Comparison of ENCODE assay signal across 15 mouse cellular contexts in the genomic region with DNA sequence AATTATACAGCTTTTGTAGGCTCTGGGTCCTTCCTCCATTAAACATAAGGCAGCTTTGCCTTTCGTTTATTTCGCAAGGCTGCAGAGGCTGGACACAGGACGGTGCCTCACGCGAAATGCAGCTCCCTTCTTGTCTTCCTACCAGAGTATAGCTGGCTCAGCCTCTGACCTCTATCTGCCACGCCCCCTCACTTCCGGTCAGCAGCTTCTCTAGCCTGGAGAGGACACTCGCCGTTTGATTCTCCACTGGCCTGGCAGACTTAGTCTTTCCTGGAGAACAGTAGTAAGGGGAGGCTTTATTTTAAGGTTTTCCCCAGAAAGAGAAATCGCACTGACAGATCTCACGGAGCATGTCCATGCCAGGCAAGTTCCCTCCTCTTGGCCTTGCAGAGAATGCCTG.
DNase-seq lines count a peak whose midpoint lies in the region; TF ChIP-seq lines count a peak whose summit lies in the region.
"Had no signal": no experiment of that assay in that cellular context is flagged by ENCODE, and none has a peak within 500 bp of the region (broad histone marks: within the 10 kb centered on the region; RNA-seq: fewer than 3 reads in every experiment).

No protein-coding gene starts in this region.

- intact Hi-C loops in left cerebral cortex, postnatal 25 days (cut with DNase I), result loop anchor here (10.0 kb wide), 1 partner anchor 628 kb away; no protein-coding TSS in a partner anchor

- DNase-seq in adrenal gland, postnatal 25 days, result peak; percentile 12
- DNase-seq in adrenal gland, adult 2 months, result no peak
- DNase-seq in kidney, adult 2 months, result peak; percentile 25
- no peak for DNase-seq in kidney, adult 18-20 months
- peak; percentile 36 for DNase-seq in embryo, embryonic 10.5 days (ENCODE audit: low spot score)
- peak; percentile 51 for DNase-seq in lung, postnatal 10 days
- no peak for DNase-seq in left cerebral cortex, postnatal 25 days (ENCODE audit: low spot score in 2 of 2)
- no peak for DNase-seq in layer of hippocampus, adult 2 months (ENCODE audit: low spot score in 2 of 2)
- DNase-seq: right cerebral cortex, postnatal 4 days had no signal

- TF ChIP-seq CTCF in kidney, adult 2 months (conservative IDR thresholded peaks at IDR 0.05; ENCODE audit: insufficient read depth, insufficient read length, low read depth, low read length), result no peak
- no peak for TF ChIP-seq CTCF in layer of hippocampus, adult 2 months (conservative IDR thresholded peaks at IDR 0.05)

- H3K36me3 ChIP-seq in kidney, adult 2 months (ENCODE audit: control insufficient read depth, insufficient read depth, low read length), result no peaks in the 10 kb centered on the region
- H3K36me3 ChIP-seq: embryonic facial prominence, embryonic 12.5 days; forebrain, embryonic 15.5 days; G1E; limb, embryonic 13.5 days; midbrain, embryonic 10.5 days; neural tube, embryonic 13.5 days had no signal

- 52% methylated on average over 11 of the region's 11 CpGs for WGBS in kidney, adult 2 months

- no peak overlapping the region for H3K4me3 ChIP-seq in kidney, adult 2 months (ENCODE audit: insufficient read depth, low read depth, low read length)
- no peak overlapping the region for H3K4me3 ChIP-seq in layer of hippocampus, adult 2 months
- H3K4me3 ChIP-seq: embryonic facial prominence, embryonic 12.5 days; forebrain, embryonic 15.5 days; limb, embryonic 13.5 days; midbrain, embryonic 10.5 days; neural tube, embryonic 13.5 days had no signal

- no peak overlapping the region for H3K27ac ChIP-seq in kidney, adult 2 months (ENCODE audit: insufficient read depth, low read depth, low read length)
- no peak overlapping the region for H3K27ac ChIP-seq in layer of hippocampus, adult 2 months
- H3K27ac ChIP-seq: embryonic facial prominence, embryonic 12.5 days; forebrain, embryonic 15.5 days; limb, embryonic 13.5 days; midbrain, embryonic 10.5 days had no signal

- H3K4me1 ChIP-seq in kidney, adult 2 months (ENCODE audit: control insufficient read depth, insufficient read depth, low read length), result no peaks in the 10 kb centered on the region

- TF ChIP-seq POLR2A in kidney, adult 2 months (IDR thresholded peaks at IDR 0.05; ENCODE audit: low read depth, low read length), result no peak

- no peaks in the 10 kb centered on the region for H3K27me3 ChIP-seq in kidney, adult 2 months (replicated peaks; ENCODE audit: control insufficient read depth, insufficient read depth, low read length)
- H3K27me3 ChIP-seq: embryonic facial prominence, embryonic 12.5 days; forebrain, embryonic 15.5 days; neural tube, embryonic 13.5 days had no signal

Comparison
In these comparisons a context has a peak if more than half of its experiments do, and no peak if none do; other contexts are left out.
1. DNase-seq: peak in adrenal gland, postnatal 25 days (single experiment), kidney, adult 2 months (single experiment), embryo, embryonic 10.5 days (single experiment) and lung, postnatal 10 days (single experiment); none in adrenal gland, adult 2 months (single experiment), kidney, adult 18-20 months (single experiment), left cerebral cortex, postnatal 25 days (0 of 2) and layer of hippocampus, adult 2 months (0 of 2).